Mouse (Mus musculus): Measurements from ENCODE around the gene Tcf20. TPM values are rescaled to one million over a fixed set of nuclear protein-coding genes. Genes with fewer than 3 reads are reported as not detected.
A peak's percentile ranks its signal among the peaks of the same experiment; 100 is the strongest.

Tcf20 gene
- polyA plus RNA-seq, 1 experiment from 2014 or later, result 10.9 TPM

GRCm38 (mm10) chr15:82968449-82968848, 19.2 kb downstream of the Tcf20 start:
- Histone ChIP-seq H3K36me3 (ENCODE audit: insufficient read depth) (no peaks in the 10 kb centered on the region), H3K27ac (ENCODE audit: low read depth) (peak overlapping the region; percentile 64), H3K4me3 (ENCODE audit: low read depth, low read length) (peak overlapping the region; percentile 8; the same call in 1 of the 2 replicates), H3K9me3 (ENCODE audit: low read depth, low read length) (no peaks in the 10 kb centered on the region), H3K9ac (peak overlapping the region; percentile 38), H3K4me1 (ENCODE audit: insufficient read depth) (peaks cover 16% of the 10 kb centered on the region), H3K27me3 (ENCODE audit: insufficient read depth, low read length) (no peaks in the 10 kb centered on the region), H3K4me2 (peak overlapping the region; percentile 58)
- WGBS, result 3% methylated on average over 22 of the region's 22 CpGs
- DNase-seq (no peak), ATAC-seq (ENCODE audit: insufficient read depth) (peak; percentile 36)
- TF ChIP-seq CTCF (IDR thresholded peaks at IDR 0.05; ENCODE audit: low read depth), result peak; percentile 16; the same call in 1 of the 2 replicates

- H3K27ac ChIP-seq (ENCODE audit: low read depth), result peak overlapping the region; percentile 64
- no peaks in the 10 kb centered on the region for H3K36me3 ChIP-seq (ENCODE audit: insufficient read depth)
- H3K9ac ChIP-seq, result peak overlapping the region; percentile 38
- peaks cover 16% of the 10 kb centered on the region for H3K4me1 ChIP-seq (ENCODE audit: insufficient read depth)
- DNase-seq (no peak), ATAC-seq (ENCODE audit: insufficient read depth) (no peak)
- H3K9me3 ChIP-seq (ENCODE audit: low read depth, low read length), result no peaks in the 10 kb centered on the region
- H3K4me3 ChIP-seq (ENCODE audit: low read depth, low read length), result peak overlapping the region; percentile 8; the same call in 1 of the 2 replicates
- peak overlapping the region; percentile 58 for H3K4me2 ChIP-seq
- H3K27me3 ChIP-seq (ENCODE audit: insufficient read depth, low read length), result no peaks in the 10 kb centered on the region
- no peak for TF ChIP-seq CTCF (IDR thresholded peaks at IDR 0.05; ENCODE audit: low read depth)
- WGBS, result 24% methylated on average over 6 of the region's 6 CpGs
Measured at GRCm38 (mm10) chr15:82967947-82968346, 19.7 kb downstream of the Tcf20 start.

- Histone ChIP-seq H3K27me3 (ENCODE audit: insufficient read depth, low read length) (peaks cover 9% of the 10 kb centered on the region; the same call in 1 of the 2 replicates), H3K36me3 (ENCODE audit: insufficient read depth) (no peaks in the 10 kb centered on the region), H3K9me3 (ENCODE audit: low read depth, low read length) (no peaks in the 10 kb centered on the region), H3K4me1 (ENCODE audit: insufficient read depth) (peaks cover 21% of the 10 kb centered on the region), H3K4me2 (peak overlapping the region; percentile 83), H3K4me3 (ENCODE audit: low read depth, low read length) (peak overlapping the region; percentile 35; the same call in 1 of the 2 replicates), H3K27ac (ENCODE audit: low read depth) (peak overlapping the region; percentile 18; the same call in 1 of the 2 replicates), H3K9ac (no peak overlapping the region)
- DNase-seq (no peak), ATAC-seq (ENCODE audit: insufficient read depth) (no peak)
- TF ChIP-seq CTCF (IDR thresholded peaks at IDR 0.05; ENCODE audit: low read depth), result no peak
- 70% methylated on average over 14 of the region's 14 CpGs for WGBS
Measured at GRCm38 (mm10) chr15:82964266-82964825, 23.3 kb downstream of the Tcf20 start.

GRCm38 (mm10) chr15:82963556-82964156, 24.0 kb downstream of the Tcf20 start:
- whole genome bisulfite sequencing, result under 1% methylated on average over 20 of the region's 82 CpGs
- H3K27me3 ChIP-seq (ENCODE audit: insufficient read depth, low read length), result peaks cover 9% of the 10 kb centered on the region; the same call in 1 of the 2 replicates
- H3K9ac ChIP-seq, result peak overlapping the region; percentile 74
- H3K4me2 ChIP-seq, result peak overlapping the region; percentile 83
- H3K36me3 ChIP-seq (ENCODE audit: insufficient read depth), result no peaks in the 10 kb centered on the region
- peaks cover 14% of the 10 kb centered on the region; the same call in 1 of the 2 replicates for H3K4me1 ChIP-seq (ENCODE audit: insufficient read depth)
- no peaks in the 10 kb centered on the region for H3K9me3 ChIP-seq (ENCODE audit: low read depth, low read length)
- TF ChIP-seq CTCF (IDR thresholded peaks at IDR 0.05; ENCODE audit: low read depth), result no peak
- H3K4me3 ChIP-seq (ENCODE audit: low read depth, low read length), result peak overlapping the region; percentile 35
- DNase-seq, result peak; percentile 69
- peak overlapping the region; percentile 72; the same call in 1 of the 2 replicates for H3K27ac ChIP-seq (ENCODE audit: low read depth)
- ATAC-seq (ENCODE audit: insufficient read depth), result peak; percentile 35

GRCm38 (mm10) chr15:82963090-82963489, 24.6 kb downstream of the Tcf20 start:
- Histone ChIP-seq H3K4me1 (ENCODE audit: insufficient read depth) (peaks cover 15% of the 10 kb centered on the region; the same call in 1 of the 2 replicates), H3K9me3 (ENCODE audit: low read depth, low read length) (no peaks in the 10 kb centered on the region), H3K9ac (peak overlapping the region; percentile 74), H3K27me3 (ENCODE audit: insufficient read depth, low read length) (peaks cover 9% of the 10 kb centered on the region; the same call in 1 of the 2 replicates), H3K4me3 (ENCODE audit: low read depth, low read length) (peak overlapping the region; percentile 58), H3K4me2 (peak overlapping the region; percentile 83), H3K27ac (ENCODE audit: low read depth) (peak overlapping the region; percentile 63; the same call in 1 of the 2 replicates), H3K36me3 (ENCODE audit: insufficient read depth) (no peaks in the 10 kb centered on the region)
- ATAC-seq (ENCODE audit: insufficient read depth) (peak; percentile 17; the same call in 1 of the 2 replicates), DNase-seq (no peak)
- WGBS, result 2% methylated on average over 35 of the region's 39 CpGs
- no peak for TF ChIP-seq CTCF (IDR thresholded peaks at IDR 0.05; ENCODE audit: low read depth)

GRCm38 (mm10) chr15:82962536-82962935, 25.1 kb downstream of the Tcf20 start:
- H3K36me3 ChIP-seq (ENCODE audit: insufficient read depth), result no peaks in the 10 kb centered on the region
- H3K4me1 ChIP-seq (ENCODE audit: insufficient read depth), result peaks cover 16% of the 10 kb centered on the region; the same call in 1 of the 2 replicates
- no peak for DNase-seq
- TF ChIP-seq CTCF (IDR thresholded peaks at IDR 0.05; ENCODE audit: low read depth), result no peak
- no peaks in the 10 kb centered on the region for H3K9me3 ChIP-seq (ENCODE audit: low read depth, low read length)
- H3K4me2 ChIP-seq, result peak overlapping the region; percentile 83
- H3K9ac ChIP-seq, result no peak overlapping the region
- H3K4me3 ChIP-seq (ENCODE audit: low read depth, low read length), result peak overlapping the region; percentile 58
- 53% methylated on average over 4 of the region's 4 CpGs for WGBS
- H3K27ac ChIP-seq (ENCODE audit: low read depth), result no peak overlapping the region; the same call in 1 of the 2 replicates
- ATAC-seq (ENCODE audit: insufficient read depth), result 0 out of 2 replicates have a peak, but pooled peaks have one; percentile 24
- H3K27me3 ChIP-seq (ENCODE audit: insufficient read depth, low read length), result peaks cover 9% of the 10 kb centered on the region; the same call in 1 of the 2 replicates
